Mouse (Mus musculus) ovary, adult 10 weeks (tissue): Measurements from ENCODE around the gene AY358078. TPM values are rescaled to one million over a fixed set of nuclear protein-coding genes. Genes with fewer than 3 reads are reported as not detected.

Experiments
- polyA plus RNA-seq: library from polyadenylated mRNA; stranded (reverse); fragments of 350-450 nt; fragmentation: Illumina TruSeq; extraction: RNeasy Lipid Tissue Mini Kit (QIAGEN cat#74804); gene quantifications from one replicate; pipeline ENCODE4 v1.2.3, GENCODE M21; 2014

AY358078 gene
- polyA plus RNA-seq, result not detected

GRCm38 (mm10) chr14:51799746-51800145 is at the start of gene AY358078:
TSS of gene AY358078 (plus strand) at chr14:51800046.

DNA sequence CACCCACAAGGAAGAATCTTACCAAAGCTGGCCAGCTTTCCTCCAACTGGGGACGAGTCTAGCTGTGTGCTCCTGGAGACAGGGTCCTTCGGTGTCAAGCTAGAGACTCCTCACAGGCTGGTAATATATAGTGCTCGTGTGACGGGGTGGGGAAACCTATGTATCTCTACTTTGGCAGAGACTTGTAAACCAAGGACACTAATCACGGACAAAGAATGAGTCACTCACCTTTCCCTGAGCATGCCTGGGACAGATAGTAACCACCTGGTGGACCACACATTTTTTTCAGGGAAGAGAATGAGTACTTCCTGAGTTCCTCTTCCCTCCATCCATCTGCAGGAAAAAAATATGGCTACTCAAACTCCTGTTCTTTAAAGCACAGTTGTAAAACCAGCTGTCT is 26.4 kb upstream of the AY358078 start, which contains the start of gene Ang4:
Gene Ang4 (minus strand): TSS at position 101 of the 400 bp plus-strand sequence.

DNA sequence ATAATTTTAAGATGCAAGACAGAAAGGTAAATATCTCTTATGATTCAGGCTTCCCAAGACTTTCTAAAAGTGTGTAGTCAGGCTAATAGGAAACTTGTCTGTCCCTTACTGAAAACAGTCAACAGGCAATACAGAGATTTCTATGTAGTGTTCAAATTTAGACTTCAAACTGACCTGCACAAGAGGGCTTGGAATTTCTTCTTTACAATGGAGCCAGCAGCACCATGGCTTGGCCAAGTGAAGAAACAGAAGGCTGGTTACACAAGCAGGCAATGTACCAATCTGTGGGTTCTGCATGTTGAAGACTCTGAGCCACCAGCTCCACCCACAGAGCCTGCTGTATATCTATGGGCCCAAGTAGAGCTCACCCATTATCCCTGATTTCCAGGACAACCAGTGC is 53.6 kb downstream of the AY358078 start, which contains the start of gene Ear6:
Gene Ear6 (plus strand): TSS at position 301 of the 400 bp plus-strand sequence.

Other genes starting within 250 kb of the AY358078 start
- not detected for gene Gm5622, start 247.3 kb upstream of the AY358078 start, polyA plus RNA-seq
- gene Gm17175, start 226.0 kb upstream of the AY358078 start, polyA plus RNA-seq, result not detected
- not detected for gene Gm17174, start 207.9 kb upstream of the AY358078 start, polyA plus RNA-seq
- not detected for gene Gm17078, start 188.7 kb upstream of the AY358078 start, polyA plus RNA-seq
- gene Gm4181, start 164.4 kb upstream of the AY358078 start, polyA plus RNA-seq, result not detected
- not detected for gene Gm17079, start 104.6 kb upstream of the AY358078 start, polyA plus RNA-seq
- not detected for gene Gm5800, start 82.9 kb upstream of the AY358078 start, polyA plus RNA-seq
- not detected for gene Ang4, start 26.5 kb upstream of the AY358078 start, polyA plus RNA-seq
- not detected for gene Ear6, start 53.7 kb downstream of the AY358078 start, polyA plus RNA-seq
- 4.9 TPM for gene Mettl17, start 84.8 kb downstream of the AY358078 start, polyA plus RNA-seq
- gene Slc39a2, start 92.8 kb downstream of the AY358078 start, polyA plus RNA-seq, result 0.23 TPM
- gene Ndrg2, start 114.1 kb downstream of the AY358078 start, polyA plus RNA-seq, result 343 TPM
- not detected for gene Tppp2, start 118.4 kb downstream of the AY358078 start, polyA plus RNA-seq
- not detected for gene Rnase13, start 122.7 kb downstream of the AY358078 start, polyA plus RNA-seq
- 7.2 TPM for gene Arhgef40, start 184.7 kb downstream of the AY358078 start, polyA plus RNA-seq
- not detected for gene Tmem253, start 215.6 kb downstream of the AY358078 start, polyA plus RNA-seq
- gene Zfp219, start 220.7 kb downstream of the AY358078 start, polyA plus RNA-seq, result 0.88 TPM
- gene Olfr221, start 242.4 kb downstream of the AY358078 start, polyA plus RNA-seq, result not detected